Mouse (Mus musculus): ENCODE data around the gene Arhgef28. TPM values are rescaled to one million over a fixed set of nuclear protein-coding genes. Genes with fewer than 3 reads are reported as not detected.

Arhgef28 gene
- polyA plus RNA-seq, 2 experiments from 2014 or later = 0.08 TPM; not detected in 1

DNA sequence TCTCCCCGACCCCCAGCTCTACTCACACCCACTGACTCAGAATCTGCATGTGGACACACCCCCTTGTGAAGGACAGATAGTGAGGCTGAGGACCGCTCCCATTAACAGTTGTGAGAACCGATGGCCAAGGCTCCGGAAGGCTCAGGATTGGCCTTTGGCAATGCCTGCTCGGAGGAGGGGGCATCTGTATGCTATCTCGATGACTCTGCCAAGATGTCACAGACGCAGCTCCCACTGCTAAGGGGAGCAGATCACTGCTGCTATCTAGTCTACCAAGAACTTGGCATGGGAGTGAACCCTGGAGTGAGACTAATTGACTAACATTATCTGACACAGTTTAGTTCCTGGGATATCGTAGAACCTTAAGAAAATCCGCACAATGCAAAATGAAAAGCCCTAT is 250.5 kb downstream of the Arhgef28 start:
- no peak for ATAC-seq

DNA sequence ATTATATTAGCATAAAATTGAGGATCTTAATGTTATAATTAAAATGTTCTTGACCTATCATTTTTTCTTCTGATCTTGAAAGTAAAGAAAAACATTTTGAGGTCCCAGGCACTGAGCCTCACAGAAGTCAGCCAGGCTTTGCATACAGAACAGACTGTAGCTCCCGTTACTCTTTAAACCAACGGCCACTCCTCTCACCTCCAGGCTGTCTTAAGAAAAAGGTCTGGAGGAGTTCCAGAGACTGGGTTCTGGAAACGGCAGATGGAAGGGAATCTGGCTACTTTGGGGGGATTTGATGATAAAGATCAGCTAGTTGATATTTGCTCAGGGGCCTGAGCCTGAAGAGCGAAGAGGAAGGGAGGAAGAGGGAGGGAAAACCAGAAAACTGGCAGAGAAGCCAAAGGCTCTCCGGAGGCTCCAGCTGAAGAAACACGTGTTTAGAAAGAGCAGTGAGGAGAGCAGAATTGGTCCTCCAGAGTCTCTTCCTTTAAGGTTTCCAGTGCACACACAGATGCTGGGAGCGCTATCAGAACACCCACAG is 251.2 kb downstream of the Arhgef28 start:
- ATAC-seq = no peak

DNA sequence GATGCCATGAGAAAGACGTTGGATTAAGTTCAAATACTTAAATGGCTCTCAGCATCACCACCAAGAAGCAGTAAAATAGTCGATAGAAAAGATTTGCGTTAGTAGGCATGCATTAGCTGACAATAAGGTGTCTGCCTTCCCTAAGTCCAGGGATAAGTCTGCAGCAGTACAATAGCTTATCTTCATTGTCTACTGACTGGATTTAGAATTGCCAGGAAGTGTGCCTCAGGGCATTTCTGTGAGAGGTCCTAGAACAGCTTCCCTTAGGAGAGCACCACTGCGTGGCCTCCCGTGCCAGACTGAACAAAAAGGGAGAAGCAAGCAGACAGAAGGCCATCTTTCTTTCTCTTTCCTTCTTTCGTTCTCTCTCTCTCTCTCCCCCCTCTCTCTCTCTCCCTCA is 252.2 kb downstream of the Arhgef28 start:
- ATAC-seq = no peak

DNA sequence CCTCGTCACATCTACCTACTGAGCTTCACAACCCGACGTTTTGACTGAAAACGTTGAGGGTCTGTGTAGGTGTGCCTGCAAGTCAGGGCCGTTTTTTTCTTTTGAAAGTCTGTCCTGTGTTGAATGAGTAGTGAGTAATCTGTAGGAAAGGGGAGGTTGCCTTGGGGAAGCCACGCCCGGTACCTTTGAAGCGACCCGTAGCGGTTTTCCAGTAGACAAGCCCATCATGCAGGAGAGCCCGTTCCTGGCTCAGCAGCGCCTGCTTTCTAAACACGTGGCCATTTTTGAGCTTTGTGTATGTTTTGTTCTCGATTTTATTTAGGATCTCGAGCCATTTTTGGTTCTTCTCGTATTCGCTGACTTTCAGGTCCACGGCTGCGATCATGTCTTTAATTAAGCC is 252.7 kb downstream of the Arhgef28 start:
- no peak for ATAC-seq

DNA sequence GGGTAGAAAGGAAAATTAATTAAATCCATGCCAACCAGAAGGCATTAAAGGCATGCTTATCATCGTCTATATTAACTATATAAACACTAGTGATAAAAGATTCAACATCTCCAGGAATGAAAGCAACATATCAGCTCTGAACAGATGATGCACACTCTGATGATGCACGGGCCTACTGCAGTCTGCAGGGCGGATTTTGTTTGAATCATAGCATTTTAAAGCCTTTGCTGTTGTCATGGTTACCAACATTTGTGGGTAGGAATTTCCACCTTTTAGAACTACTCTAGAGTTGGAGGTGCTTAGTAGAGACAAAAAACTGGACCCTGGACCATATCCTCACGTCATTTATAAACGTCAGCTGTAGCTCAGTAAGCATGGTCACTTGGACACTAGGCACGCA is 257.4 kb downstream of the Arhgef28 start:
- no peak for ATAC-seq

DNA sequence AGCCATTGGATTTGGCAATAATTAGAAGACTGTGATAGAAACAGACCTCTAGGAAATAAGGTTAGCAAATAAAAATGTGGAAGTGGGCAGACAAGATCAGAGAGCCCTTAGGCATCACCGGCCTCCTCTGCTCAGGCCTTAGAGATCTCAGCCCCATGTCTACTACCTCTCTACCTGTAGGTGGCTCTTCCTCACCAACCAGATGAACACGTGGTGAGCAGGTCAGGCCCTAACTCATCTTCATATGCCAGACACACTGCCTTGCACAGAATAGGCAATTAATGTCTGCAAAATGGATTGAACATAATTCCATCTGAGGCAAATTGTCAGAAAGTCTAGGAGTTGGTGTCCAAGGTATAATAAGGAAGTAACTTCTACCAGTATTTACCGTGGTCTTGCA is 258.6 kb downstream of the Arhgef28 start:
- no peak for ATAC-seq

DNA sequence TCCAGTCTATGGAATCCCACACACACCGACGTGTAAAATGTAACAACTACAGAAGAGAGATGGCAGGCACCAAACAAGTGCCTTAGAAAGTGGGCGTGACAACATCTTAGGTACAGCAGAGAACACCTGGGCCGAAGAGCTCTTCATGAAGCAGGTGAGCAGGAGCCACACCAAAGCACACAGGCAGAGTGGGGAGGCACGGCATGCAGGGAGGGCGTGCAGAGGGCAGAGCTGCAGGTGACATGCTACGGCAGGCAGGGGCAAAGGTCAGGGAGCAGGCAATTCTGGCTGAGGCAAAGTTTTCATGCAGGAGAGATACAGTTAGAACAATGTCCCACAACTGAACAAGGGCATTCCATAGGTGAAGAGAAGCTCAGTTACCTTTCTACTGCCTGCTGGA is 259.8 kb downstream of the Arhgef28 start:
- ATAC-seq = no peak

DNA sequence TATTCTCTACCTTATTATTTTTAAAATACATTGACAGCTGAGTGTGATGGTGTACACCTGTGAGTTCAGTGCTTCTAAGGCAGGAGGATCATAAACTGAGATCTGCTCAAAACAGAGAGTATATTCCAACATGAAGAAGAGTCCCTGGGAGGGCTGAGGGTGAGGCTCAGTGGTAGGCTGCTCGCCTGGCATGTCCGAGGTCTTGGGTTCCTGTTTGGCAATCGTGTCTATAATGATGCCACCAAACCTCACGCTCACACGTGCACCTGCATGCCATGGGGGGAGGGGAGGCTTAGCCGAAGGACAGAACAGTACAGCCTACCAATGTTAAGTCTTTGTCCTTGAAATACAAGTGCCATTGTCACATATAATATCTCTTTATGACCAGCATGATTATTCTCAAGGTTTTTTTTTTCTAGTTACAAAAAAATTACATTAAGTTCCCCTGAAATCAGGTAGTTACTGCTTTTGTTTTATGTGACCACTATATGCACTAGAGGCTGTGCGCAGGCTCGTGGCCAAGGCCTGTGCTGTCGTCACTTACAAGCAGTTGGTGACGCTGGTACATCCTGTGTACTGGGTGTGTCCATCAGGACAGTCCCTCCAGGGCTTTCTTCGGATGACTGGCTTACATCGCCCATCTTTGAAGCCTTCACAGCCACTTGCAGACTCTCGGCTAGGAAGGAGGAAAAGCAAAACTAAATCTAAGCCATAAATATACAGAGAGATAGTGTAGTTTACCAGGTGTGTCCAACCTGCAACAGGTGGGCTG is 264.1 kb downstream of the Arhgef28 start:
- no peak for ATAC-seq

DNA sequence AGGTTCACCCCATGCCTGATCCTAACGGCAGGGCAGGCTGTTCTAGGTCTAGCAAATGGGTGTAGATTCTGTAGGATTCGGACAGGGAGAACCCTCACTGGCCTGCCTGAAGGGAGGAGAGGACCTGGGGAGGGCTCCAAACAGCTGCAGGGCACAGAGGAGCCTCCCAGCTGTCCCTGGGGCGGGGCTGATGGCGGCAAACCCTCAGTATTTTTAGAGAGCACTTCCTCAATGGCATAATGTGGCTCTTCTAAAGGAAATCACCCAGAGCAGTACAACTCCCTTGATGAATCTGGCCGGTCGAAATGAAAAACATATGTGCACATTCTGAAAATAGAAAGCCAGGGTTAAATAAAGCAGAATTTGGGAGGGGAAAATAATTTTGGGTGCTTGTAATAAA is 265.1 kb downstream of the Arhgef28 start:
- no peak for ATAC-seq

DNA sequence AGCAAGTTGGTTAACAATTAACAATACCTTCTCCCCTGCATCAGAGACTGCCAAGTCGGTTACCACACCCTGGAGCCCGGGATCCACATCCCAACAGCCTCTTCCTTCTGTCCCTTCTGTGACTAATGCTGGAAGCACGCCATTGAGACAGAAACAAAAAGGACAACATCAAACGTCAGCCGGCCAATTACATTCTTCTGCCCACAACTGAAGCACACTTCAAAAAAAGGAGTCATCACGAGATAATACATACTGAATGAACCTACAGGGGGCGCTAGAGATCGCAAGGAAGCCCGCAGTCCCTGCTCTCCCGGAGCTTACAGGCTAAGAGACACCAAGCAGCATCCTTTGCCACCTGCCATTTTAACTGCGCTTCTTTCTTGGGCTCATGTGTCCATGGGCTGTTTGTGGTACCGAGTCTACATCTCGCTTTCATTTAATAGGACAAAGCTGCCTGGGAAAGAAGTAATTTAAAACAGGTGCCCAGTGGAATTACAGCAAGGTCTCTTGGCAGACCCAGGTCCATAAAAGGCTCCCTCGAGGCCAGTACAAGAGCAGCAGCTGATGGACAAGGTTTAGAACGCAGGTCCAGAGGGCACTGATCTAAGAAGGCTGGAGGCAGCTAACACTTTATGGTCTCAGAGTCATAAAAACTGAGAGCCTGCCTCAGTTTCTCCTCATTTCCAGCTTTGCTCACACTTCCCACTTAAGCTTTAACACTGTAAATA is 266.6 kb downstream of the Arhgef28 start:
- ATAC-seq = no peak

DNA sequence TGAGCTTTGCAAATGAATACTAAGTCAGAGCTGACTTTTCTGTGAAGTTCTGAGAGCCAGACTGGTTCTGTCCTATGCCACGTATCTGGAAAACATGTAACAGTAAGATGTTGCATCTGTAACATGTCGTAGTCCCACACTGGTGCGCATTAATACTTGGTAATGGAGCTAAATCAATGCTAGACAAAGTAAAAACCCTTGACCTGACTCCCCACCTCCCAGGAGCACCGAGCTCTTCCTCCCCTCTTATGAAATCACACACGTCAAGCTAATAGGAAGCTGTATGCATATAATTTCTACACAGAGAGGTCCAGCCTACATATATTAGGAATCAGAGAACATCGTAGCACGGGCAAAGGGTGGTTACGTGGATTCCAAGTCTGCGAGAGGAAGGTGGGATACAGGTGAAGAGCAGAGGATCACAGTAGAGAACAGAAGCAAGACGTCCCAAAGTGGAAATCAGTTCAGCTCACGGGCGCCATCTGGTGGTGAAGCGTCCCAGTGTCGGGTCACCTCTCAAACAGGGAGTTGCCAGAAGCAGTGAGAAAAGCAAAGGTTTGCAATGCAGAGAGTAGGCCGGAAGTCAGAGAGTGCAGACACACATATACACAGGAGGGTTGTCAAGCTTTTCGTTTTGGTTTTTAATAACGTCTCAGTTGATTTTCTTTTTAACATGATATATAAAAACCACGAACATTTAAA is 267.5 kb downstream of the Arhgef28 start:
- ATAC-seq = peak; percentile 98

DNA sequence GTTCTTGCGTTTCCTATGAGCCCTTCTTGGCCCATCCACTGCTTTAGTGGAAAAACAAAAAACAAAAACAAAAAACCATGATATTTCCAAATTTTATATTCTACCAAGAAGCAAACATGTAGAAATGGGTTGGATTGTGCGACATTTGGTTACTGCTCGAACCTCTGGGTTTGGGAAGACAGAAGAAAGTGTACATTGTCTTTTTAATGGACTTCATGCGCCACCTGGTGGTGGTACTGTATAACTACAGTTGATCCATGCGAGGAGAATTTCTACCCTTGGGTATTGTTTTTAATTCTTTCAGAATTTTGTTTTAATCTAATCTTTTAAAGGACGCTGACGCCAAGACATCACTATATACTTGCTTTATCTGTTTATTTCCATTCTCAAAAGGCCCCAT is 268.3 kb downstream of the Arhgef28 start:
- peak; percentile 40 for ATAC-seq

DNA sequence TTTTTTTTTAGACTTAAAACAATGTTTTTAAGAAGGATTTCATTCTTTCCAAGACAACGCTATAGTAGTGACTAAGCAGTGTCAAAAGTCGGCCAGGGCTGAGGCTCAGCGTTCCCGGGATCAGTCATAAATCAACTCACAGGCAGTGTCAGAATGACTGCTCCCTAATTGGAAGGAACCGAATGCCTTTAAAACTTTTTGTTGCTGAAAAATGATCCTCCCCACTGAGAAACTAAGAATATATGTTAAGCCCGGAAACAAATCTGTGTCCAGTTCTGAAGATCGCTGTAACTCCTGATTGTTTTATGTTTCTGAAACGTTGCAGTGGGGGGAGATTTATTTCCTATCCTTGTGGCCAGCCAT is 278.1 kb downstream of the Arhgef28 start:
- ATAC-seq = no peak

DNA sequence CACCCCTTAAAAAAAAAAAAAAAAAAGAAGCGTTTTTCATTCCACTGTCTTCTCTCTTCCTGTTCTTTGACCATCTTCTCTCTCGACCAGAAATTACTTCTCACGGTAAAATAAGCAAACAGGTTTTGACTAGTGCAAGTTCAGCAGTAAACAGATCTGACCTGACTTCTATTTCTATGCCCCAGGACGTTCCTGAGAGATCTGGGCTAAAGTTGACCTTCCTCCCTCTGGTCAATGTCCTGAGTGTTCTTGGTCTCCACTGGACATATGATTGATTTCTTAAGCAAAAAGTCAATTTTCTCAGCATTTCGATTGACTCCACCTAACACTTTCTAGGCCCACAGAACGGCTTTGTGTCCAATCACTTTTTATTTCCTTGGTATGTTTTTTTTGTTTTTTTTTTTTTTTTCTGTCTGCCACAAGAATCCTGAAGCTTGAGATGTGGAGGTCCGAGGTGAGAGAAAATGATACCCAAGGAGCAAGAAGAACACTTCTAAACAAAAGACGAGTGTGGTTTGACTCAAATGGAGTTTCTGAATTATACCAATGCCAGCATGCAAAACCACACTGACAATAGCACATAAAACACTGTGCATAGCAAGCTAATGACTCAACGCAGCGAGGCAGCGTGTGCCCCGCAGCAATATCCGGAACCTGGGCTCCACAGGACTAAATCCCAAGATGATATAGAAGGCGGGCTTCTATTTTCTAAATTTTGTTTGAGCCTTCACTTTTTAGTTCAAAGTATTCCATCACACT is 278.7 kb downstream of the Arhgef28 start:
- ATAC-seq = no peak

DNA sequence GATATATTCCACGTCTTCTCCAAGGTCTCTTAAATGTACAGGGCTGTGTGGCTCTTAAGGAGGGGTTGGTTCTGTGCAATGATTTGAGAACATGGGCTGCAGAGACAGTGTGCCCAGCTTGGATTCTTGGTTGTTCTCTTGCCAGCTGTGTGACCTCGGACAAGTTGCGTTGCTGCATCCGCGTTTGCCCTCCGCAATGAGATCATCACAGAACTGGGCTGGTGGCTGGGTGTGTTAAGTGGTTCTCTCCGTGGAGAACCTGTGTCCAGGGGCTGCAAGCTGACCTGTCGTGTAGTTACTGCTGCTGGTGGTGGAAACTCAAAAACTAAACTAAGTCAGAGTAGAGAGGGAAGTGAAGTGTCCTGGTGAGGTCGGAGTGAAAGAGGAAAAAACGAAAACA is 279.9 kb downstream of the Arhgef28 start:
- no peak for ATAC-seq

DNA sequence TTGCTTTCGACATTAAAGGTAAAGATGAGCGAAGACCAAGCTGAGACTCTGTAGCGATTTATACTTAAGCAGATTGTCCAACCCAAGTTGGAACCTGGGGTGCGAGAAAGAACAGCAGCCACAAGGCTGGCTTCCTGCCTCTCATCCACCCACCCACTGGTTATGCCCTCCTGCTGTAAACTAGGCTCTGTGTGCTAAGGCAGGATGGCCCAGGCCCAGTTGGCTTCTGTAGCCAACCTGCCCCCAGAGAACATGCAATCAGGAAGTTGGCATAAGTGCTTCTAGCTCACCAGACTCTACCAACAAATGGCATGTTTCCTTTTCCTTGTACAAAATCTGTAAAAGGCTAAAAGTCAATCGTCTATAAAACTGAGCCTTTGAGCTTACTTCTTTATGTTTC is 283.2 kb downstream of the Arhgef28 start:
- no peak for ATAC-seq

DNA sequence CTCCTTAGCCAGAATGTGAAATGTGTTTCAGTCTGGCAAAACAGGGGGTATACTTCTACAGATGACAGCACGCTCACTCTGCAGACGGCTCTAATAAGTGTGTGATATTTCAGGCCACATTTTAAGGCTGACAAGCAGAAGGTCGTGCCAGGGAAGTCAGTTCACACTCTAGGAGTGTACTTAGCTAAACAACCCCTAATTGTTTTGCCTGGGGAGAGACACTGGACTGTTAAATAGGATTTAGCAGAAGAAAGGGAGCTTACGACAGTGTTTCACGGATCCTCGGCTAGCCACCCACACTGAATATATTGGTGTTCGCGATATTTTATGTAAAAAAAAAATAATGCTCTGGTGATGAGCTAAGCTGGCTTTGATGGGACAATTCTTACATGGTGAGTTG is 286.6 kb downstream of the Arhgef28 start:
- ATAC-seq = no peak

DNA sequence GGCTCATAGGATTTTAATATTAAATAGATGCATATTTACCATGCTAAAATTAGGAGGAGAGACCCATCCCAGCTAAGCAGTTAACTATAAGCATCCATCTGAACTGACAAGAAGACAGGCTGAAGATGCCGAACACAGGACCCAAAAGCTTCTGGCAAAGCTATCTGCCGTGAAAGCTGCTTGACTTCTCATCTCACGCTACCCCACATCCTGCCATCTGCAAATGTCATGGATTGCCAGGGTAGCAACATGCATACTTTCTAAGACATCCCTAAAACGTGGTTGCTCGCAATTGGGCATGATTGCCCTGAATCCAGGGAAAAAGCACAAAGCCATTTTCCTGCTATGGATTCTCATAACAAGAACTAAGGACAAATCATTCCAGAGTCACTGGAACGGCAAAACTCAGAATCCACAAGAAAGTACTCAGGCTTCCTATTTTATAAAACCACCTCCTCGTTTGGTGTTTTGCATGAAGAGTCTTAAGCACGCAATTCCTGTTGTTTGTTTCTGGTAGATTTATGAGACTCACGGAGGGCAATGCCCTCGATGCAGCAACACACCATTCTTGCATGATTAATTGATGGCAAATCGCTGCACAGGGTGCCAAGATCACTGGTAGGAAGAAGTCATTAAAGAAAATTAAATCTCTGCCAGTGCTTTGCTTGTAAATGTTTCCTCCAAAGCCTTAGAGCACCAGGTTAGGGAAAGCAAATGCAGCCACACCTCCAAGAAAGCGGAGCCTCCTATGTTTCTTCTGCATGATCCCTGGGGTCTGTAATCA is 287.9 kb downstream of the Arhgef28 start:
- no peak for ATAC-seq

DNA sequence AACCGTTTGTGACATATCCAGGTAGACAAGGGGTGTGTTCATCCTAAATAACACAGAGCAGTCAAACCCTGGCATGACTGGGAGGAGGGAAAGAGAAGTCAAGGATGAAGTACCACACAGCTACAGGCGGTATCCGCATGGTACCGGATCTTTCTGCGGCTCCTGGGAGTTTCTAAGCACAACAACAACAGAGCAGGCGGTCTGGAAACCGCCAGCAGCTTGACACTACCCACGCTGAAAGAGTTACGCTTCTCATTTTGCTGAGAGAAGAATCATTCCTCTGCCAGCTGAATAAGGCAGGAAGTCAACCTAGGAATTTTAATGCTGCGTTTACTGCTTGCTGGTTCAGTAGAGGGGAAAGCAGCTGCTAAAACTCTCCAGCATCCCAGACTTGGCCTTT is 295.2 kb downstream of the Arhgef28 start:
- ATAC-seq = no peak

DNA sequence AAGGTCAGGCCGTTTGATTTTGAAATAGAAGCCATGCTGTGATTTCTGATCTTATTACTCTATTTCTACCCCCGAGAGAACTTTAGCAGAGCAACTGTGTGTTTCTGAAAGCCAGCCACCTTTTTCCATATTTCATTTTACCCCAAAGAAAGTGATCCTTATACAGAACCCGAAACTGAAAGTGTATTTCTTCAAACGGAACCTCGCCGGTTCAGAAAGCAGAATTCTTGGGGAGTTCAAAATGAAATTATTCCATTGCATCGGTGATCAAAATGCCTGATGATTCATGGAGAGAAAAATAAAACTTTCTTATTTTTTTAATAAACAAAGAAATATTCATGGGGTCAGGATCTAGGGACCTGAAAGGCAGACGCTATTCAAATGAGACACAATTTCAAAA is 303.4 kb downstream of the Arhgef28 start:
- no peak for ATAC-seq

DNA sequence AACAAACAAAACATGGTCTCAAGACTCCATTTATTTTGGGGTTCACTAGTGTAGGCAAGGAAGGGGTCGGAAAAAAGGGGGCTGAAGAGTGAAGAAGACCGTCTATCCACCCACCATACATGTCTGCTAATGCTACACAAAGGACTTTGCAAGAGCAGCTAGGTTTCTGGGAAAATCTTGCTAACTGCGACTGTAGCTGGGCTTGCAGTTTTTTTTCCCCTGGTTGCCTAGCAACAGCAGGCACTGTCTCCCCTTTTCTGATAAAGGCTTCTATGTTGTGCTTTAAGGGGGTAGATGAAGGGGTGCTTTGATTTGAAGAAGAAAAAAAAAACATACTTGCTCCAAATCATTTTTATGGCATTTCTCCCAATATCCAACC is 305.9 kb downstream of the Arhgef28 start:
- no peak for ATAC-seq

Data from activated CD4-positive, CD25-positive, alpha-beta regulatory T cell, adult 4 months (primary cell).